Mouse (Mus musculus): ENCODE measurements around the gene Edn2. TPM values are rescaled to one million over a fixed set of nuclear protein-coding genes. Genes with fewer than 3 reads are reported as not detected.
A peak's percentile ranks its signal among the peaks of the same experiment; 100 is the strongest.

Edn2 gene
- total RNA-seq (2021) = not detected
- long read RNA-seq, experiment 1 = 0 reads
- long read RNA-seq, experiment 2 = 0 reads

DNA sequence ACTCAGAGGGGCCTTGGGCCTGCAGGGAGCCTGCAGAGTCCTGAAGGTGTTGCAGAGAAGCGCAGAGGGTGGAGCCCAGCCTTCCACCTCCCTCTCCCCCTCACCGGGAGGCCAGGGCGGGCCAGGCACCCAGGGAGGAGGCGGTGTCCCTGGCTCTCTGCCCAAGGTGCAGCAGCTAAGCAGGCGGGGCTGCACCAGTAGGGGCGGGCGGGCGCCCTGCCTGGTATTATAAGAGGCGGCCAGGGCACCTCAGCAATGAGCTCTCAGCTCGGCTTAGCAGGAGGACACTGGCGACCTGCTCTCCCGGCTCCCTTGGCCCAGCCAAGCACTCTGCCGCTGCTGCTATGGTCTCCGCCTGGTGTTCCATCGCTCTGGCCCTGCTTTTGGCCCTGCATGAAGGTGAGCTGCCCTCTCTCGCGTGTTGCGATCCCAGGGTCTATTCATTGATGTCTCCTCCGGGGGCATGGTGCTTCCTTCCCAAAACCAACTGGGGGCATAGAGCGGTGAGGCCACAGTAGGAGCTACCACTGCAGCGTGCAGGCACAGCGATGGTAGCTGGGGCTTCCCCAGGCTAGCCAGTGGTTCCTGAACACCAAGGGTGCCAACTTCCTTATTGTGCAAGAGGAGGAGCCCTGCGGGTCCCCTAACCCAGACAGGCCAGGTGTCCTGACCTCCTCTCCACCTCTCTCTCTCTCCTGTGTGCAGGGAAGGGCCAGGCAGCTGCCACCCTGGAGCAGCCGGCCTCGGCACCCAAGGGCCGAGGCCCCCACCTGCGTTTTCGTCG lies at the start of gene Edn2:
Edn2 (plus strand) TSS at position 41 of the 784 bp plus-strand sequence.
- intact Hi-C loops (cut with DNase I) = no loop called here

DNA sequence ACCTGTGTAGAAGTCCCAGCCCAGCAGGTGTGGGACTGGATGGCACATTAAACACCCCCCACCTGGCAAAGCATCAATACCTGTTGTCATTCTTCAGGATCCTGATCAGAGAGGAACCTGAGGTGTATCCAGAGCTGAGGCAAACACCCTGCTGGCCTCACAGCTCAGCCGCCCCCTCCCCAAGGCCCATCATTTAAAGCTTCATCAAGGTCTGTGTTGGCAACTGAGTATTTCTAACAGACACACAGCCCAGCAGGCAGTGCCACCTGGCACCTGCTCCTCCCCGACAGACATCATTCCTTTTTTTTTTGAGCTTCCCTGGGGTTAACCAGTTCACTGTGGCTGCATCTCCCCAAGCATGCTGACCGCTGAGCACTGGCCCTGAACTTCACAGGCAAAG lies 45.5 kb upstream of the Edn2 start:
- intact Hi-C loops (cut with DNase I) = no loop called here
- DNase-seq = no peak

More for the DNA sequence above, at the start of gene Edn2:
- peak in 1 of 2 experiments; percentile 61 for DNase-seq

DNA sequence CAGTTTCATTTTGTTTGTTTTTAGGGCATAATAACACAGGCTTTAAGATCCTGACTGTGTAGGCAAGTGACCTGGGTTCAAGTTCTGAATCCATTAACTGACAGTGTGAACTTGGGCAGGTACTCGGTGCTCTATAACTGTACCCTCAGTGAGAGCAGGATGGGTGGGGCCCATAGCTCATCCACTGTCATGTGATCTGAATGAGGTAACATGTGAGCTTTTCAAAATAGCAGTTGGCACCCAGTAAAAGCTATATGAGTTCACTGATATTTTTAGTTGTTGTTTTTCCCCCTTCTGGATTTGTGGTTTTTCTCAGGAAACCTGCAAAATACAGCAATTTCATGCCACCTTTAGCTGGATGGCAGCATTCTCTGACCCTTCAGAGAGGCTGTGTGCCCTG lies 44.7 kb upstream of the Edn2 start:
- DNase-seq = no peak
- intact Hi-C loops (cut with DNase I) = no loop called here

DNA sequence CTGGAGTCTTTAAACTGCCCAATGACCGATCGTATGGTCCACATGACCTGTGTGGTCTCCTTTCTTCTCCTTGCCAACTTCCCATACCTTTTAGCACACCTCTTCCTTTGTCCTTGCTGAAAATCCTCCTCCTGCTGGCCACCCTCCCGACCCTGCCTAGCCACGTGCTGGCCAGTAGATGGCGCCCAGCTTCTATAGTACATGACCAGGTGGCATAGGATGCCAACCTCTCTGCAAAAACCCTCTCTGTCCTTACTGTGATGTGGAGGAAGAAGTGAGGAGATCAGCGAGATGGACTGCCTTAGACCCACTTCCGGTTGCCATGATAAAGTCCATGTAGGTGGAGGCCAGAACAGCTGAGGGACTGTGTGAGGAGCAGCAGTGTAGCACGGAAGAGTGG lies 40.7 kb upstream of the Edn2 start:
- DNase-seq = peak; percentile 41 to 46
- intact Hi-C loops (cut with DNase I) = loop anchor here (10.0 kb wide), 1 partner anchor 205 kb away; no protein-coding TSS in a partner anchor

DNA sequence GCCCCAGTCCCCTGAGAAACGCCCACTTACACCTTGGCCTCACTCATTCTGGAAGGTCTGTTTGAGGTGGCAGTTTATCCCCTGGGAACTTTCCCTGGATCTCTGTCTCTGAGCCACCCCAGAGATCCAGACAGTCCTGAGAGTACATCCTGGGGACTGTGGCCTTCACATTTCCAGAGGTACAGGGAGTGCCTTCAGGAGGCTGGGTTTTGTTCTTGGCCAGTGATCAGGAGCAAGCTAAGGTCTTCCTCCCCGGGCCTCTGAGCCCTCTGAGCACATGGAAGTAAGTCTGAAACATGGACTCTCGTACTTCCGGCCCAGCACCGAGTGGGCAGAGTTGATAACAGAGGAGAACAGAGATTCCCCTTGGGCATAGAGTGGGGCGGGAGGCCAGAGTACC lies 36.4 kb upstream of the Edn2 start:
- DNase-seq = no peak
- intact Hi-C loops (cut with DNase I) = loop anchor here (5.0 to 10.0 kb wide), 2 partner anchors 200 to 258 kb away; no protein-coding TSS in a partner anchor

DNA sequence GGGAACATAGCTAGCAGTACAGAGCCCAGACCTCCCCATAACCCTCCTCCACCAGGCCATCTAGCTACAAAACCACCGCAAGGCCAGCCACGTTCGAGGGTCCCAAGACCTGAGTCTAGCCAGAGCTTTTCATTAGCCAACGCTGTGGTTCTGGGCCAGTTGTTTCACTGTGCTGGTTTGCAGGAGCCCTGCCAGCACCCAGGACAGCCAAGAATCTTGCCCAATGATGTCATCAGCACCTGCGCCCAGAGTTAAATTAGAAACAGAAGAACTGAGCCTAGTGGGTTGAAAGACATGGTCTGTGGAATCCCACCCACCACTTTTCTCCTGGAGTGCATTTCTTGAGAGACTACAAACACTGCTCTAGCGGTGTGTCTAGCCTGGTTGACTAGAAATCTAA lies 35.0 kb upstream of the Edn2 start:
- intact Hi-C loops (cut with DNase I) = loop anchor here (5.0 to 10.0 kb wide), 2 partner anchors 199 to 256 kb away; no protein-coding TSS in a partner anchor
- DNase-seq = peak; percentile 64 to 67

DNA sequence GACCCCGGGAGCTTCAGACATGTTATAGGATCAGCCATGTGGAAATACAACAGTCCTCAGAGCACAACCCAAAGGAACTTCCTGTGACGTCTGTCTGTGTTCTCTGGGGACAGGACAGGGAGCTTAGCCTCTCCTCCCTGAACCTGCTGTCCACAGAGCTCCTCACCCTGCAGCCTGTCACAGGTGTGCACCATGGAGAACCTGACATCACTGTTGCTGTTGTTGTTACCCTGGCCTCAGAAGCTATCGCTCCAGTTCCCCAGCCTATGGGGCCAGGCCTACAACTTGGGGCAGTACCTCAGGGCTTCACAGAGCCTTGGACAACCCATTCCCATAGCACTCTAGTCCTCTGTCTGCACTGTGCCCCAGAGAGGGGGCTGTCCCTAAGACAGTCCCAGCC lies 33.7 kb upstream of the Edn2 start:
- no peak for DNase-seq
- intact Hi-C loops (cut with DNase I) = loop anchor here (5.0 to 10.0 kb wide), 2 partner anchors 197 to 255 kb away; no protein-coding TSS in a partner anchor

DNA sequence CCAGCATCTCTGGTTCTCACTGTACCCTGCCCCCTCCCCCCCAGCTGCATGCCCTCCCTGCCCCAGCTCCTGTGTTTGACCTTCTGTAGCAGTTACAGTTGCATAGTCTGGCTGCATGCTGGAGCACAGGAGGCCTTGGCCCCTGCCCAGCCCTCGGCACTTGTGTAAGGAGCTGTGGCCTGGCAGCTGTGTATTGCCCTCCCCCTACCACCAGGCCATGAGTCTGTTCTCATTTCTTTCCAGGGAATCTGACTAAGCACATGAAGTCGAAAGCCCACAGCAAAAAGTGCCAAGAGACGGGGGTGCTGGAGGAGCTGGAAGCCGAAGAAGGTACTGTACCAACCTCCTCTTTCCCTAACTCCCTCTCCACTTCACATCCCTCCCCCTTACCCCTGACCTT lies 33.0 kb upstream of the Edn2 start:
- DNase-seq = peak in 1 of 2 experiments; percentile 50
- intact Hi-C loops (cut with DNase I) = loop anchor here (5.0 to 10.0 kb wide), 2 partner anchors 197 to 254 kb away; no protein-coding TSS in a partner anchor

DNA sequence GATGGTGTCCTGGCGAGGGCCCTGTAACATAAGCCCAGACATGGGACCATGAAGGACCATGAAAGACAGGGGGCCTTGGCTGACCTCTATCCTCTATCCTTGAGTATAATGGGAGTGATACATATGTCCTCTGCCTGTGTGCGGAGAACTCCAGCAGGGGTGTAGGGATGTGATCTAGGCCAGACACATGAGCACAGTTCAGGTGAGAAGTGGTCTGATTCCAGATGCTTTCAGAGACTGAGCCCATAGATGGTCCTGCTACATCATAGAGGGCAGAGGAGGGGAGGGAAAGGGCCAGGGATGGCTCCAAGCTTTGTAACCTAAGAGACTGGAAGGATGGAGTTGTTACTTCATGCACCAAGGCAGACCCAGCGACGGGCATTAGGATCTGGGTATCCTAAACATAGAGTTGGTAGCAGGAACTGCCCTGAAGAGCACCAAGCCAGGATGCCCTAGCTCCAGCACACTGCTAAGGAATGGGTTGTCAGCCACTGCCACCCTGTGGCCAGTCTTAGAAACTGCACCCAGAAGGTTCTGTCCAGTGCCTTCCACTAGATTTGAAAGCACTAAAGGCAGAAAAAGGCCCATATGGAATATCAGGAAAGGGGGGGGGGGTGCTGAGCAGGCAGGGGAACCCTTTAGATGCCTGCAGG lies 31.6 kb upstream of the Edn2 start:
- intact Hi-C loops (cut with DNase I) = loop anchor here (5.0 to 10.0 kb wide), 2 partner anchors 195 to 253 kb away; no protein-coding TSS in a partner anchor
- peak in 1 of 2 experiments; percentile 29 for DNase-seq

DNA sequence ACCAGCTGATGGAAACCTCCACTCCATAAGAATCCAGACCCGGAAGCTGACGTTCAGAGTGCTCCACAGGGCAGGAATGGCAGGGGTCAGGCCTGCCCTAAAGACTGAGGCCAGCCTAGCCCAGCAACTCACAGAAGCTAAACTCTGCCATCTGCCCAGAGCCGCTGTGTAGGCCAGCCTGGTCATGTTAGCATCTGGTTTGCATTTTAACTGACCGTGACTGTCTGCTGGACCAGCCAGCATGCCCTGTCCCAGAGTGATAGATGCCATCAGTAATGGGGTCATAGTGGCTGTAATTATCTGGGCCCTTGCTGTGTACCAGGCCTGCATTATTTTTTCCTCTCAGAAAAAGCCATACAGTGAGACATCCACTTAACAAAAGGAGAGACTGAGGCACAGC lies 30.1 kb upstream of the Edn2 start:
- no peak for DNase-seq

DNA sequence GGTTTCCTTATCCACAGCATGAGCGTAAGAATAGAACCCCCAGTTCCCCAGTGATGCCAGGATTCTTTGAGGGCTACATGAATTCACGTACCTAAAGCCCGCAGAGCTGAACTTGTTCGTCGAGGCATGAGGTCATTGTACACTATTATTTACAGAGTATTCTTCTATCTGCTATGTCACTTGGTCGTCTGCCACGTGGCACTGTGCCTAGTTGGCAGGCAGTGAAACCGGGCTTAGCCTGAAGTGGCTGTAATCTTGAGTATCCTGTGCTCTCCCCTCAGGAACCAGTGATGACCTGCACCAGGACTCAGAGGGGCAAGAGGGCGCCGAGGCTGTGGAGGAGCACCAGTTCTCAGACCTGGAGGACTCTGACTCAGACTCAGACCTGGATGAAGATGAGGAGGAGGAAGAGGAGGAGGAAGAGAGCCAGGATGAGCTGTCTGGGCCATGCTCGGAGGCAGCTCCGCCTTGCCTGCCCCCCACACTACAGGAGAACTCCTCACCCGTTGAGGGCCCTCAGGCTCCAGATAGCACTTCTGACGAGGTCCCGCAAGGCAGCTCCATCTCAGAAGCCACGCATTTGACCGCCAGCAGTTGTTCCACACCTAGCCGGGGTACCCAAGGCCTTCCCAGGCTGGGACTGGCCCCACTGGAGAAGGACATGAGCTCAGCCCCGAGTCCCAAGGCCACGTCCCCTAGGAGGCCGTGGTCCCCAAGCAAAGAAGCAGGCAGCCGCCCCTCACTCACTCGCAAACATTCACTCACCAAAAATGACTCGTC lies 29.4 kb upstream of the Edn2 start:
- no peak for DNase-seq
- intact Hi-C loops (cut with DNase I) = no loop called here

More for the DNA sequence above, 30.1 kb upstream of the Edn2 start:
- intact Hi-C loops (cut with DNase I) = no loop called here

DNA sequence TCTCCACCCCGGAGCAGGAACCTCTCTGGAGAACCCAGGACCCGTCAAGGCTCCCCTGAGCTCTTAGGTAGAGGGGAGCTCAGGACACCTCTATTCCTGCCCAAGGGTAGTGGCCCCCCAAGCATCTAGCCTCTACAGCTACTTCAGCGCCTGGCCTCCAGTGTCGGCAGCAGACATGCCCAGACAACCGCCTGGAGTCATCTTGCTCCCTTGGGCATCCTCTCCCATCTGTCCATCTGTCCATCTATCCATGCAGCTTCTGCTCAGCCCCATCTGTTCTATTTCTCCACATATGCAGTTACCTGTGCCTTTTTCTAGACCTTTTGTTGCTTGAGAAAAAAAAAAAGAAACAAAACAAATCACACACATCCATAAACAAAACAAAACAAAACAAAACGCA lies 26.8 kb upstream of the Edn2 start:
- DNase-seq = no peak
- intact Hi-C loops (cut with DNase I) = no loop called here

DNA sequence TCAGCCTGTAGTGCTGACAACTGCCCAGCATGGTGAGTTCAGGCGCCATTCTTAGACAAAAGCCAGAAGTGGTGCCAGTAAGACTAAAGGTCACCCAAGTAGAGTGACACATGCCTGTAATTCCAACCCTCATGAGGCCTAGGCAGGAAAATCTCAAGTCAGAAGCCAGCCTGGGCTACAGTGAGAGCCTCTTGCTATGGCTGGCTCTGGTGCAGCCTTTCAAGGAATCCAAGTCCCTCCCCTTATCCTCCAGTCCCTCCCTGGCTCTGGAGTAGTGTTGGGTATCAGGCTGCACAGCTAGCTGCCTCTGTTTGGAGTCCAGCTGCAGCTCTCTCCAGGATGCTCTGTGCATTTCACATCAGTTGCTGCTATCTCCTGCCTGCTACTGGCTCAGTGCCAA lies 19.2 kb upstream of the Edn2 start:
- no peak for DNase-seq
- intact Hi-C loops (cut with DNase I) = no loop called here

DNA sequence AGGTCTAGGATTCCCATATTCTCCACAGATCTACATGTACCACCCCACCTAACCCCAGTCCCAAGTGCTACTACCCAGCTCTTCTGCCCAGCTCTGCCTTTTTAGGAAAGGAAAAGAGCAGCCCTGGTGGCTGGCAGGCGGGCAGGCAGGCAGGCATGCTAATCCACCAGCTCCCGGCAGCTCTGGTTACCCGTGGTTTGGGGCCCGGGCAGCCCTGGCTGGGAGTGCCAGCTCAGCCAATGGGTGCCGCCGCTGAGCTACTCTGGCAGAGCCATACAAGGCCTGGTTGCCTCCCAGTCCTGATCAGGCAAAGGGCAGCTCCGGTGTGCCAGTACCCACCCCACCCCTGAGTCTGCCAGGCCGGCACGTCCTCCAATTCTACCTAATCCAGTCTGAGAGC lies 18.1 kb upstream of the Edn2 start:
- DNase-seq = peak in 1 of 2 experiments; percentile 31
- intact Hi-C loops (cut with DNase I) = no loop called here

DNA sequence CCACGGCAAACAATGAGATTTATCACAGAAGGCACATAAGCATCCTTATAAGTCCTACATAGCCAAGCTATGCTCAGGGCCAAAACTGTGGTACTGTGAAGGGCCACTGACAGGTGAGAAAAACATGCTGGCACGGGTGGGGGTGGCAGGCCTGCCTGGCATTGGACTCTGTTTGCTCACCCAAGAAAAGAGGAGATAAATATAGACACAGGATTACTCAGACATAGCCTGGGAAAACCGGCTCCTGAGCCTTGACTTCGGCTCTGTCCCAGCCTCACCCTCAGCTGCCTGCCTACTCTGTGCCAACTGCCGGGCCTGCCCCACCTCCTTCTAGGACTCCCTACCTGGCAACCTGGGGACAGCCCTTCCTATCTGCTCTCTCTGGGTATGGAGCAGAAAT lies 16.7 kb upstream of the Edn2 start:
- peak in 1 of 2 experiments; percentile 23 for DNase-seq
- intact Hi-C loops (cut with DNase I) = no loop called here

DNA sequence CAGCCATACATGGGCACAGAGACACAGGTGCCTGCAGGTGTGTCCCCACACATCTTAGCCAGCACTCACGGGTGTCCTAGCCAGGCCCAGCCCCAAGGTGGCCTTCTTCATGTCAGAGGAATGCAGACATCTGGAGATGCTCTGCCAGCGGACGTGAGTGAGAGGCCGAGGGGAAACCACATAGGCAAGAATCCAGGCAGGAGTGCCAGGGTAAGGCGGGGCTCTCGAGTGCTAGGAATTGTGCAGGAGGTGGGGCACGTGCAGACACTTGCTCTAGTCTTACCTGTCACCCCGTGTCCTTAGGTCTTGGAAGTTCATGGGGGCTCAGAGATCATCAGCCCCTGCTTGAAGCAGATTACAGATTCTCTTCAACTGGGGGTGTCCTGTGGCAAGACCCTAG lies 15.1 kb upstream of the Edn2 start:
- intact Hi-C loops (cut with DNase I) = no loop called here

DNA sequence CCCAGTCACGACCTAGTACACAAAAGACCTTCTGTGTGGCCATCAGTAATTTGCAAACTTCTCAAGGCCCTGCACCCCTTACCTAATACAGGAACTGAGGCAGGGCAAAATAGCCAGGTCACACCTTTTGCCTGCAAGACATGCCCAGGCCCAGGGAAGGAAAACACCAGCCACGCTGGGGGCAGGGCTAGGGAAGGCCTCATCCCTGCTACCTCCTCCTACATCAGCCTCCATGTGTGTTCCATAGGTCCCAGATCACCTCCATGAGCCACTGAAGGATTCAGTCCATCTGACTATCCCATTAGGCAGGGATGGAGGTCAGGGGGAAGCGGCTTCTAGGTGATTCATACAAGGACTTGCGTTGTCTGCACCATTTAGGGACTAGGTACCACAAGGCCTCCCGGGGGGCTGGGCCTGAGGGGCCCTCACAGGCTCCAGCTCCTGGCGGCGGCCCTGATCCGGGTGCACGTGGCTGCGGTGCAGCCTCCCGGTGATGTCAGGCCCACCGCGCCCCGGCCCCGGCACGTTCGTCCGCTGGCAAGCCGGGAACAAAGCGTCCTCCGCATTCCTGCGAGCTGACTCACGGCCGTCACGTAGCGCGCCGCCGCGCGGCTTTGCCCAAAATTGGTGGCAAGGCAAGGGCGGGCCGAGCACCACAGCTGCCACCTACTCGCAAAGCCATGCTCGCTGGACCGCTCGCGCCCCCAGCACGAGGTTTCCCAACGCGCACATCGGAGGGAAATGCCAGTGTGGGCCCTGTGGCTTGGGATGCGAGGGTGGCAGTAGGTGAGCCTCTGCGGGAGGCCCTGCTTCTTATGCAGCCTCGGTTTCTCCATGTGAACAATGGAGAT lies 12.5 kb upstream of the Edn2 start:
- peak; percentile 50 to 53 for DNase-seq
- intact Hi-C loops (cut with DNase I) = no loop called here

More for the DNA sequence above, 15.1 kb upstream of the Edn2 start:
- DNase-seq = no peak

DNA sequence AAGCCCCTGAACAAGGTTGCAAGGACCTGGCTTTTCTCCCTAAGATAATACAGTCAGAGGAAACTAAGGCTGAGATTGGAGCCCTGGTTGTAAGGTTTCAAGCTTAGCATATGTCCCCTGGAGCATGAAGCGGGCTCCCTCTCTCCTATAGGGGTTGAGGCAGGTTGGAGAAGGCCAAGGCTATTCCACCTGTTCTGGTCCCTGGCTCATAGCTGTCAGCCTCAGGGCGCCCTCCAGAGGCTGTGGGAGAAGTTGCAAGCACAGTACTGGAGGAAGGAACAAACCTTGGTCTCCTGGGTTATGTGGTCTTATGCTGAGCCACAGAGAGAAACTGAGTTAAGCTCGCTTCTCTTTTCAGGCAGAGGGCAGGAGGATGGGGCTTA lies 11.9 kb upstream of the Edn2 start:
- intact Hi-C loops (cut with DNase I) = no loop called here
- no peak for DNase-seq

DNA sequence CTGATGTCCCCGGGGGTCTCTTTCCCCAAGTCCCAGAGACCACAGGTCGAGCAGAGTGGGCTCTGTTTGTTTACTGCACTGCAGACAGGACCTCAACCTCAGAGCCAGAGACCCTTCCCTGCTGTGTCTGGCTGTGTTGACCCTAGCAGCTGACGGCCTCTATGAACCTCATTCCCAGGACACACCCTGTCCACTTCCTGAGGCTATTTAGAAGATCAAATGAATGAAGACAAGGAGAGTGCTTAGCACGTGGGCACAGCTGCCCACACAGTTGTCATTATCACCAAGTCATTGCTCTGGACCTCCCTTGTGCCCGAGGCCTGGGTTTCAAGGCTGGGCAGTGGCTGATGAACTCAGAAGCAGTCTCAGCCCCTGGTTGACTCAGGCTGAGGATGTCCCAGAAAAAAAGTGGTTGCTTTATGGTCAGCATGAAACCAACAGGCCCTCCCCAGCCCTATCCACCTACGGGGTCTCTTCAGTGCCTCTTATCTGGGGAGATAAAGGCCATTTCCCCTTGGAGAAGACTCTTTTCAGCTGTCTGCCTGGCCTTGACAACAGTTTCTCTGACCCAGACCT lies 10.6 kb upstream of the Edn2 start:
- no peak for DNase-seq
- intact Hi-C loops (cut with DNase I) = no loop called here

Measured in gastrocnemius, postnatal 36 days (tissue).